Mouse (Mus musculus) gastrocnemius, postnatal 10 days (tissue): ENCODE measurements around the gene Gata5. TPM values are rescaled to one million over a fixed set of nuclear protein-coding genes. Genes with fewer than 3 reads are reported as not detected.
A peak's percentile ranks its signal among the peaks of the same experiment; 100 is the strongest.

ENCODE experiments used
- DNase-seq: peaks from one replicate; pipeline ENCODE4 v3.0.0; 2021; ENCODE audit warnings: mixed read lengths
- long read RNA-seq, 2 experiments: library from polyadenylated mRNA; stranded (forward); transcript quantifications; one replicate each; pipeline ENCODE4 v2.0.0; 2021
- total RNA-seq, 2 experiments: library from RNA; stranded (reverse); gene quantifications; 2 replicates each; pipeline ENCODE4 v1.2.3; 2021

Gata5 gene
- not detected for total RNA-seq
- long read RNA-seq, experiment 1: 0 reads
- long read RNA-seq, experiment 2: 0 reads

DNA sequence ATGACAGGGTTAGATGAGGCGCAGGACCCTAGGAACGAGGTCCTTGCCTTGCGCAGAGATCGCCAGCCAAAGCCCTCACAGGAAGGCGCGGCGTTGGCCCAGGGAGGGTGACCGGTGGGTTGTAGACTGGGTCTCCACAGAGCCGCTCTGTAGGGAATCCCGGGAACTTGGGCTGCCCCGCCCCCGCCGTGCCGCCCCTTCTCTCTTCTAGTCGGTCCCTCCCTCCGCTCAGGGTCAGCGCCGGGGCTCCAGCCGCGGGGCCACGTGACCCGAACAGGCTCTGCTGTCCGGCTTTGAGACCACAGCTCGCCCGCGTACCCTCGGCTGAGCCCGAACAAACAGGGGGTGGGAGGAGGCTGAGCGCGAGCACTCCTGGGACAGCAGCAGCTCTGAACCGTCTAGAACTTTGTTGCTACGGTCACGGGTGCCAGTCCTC is at the start of gene Gata5:
Gene Gata5 (minus strand): TSS at position 149 of the 436 bp plus-strand sequence.
- DNase-seq: no peak

- no peak for DNase-seq
Observed at GRCm38 (mm10) chr2:180376730-180377129, 42.2 kb upstream of the Gata5 start.

DNA sequence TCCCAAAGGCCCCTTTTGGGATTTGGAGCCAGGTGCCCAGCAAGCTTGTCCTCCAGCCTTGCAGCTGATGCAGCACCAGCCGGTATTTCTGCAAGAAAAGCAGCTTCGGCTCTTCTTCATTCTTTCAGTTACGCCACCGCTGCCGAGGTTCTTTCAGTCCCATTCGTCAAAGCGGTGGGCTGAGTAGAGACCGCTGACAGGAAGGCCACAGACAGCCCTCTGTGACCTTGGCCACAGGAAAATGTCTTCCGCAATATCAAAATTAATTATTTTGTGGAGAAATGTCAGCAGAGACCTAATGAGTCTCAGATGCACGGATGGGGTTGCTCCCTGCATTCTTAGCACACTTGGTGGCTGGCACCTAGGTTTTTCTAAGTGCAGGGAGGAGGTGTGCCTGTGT is 38.8 kb upstream of the Gata5 start:
- no peak for DNase-seq

DNA sequence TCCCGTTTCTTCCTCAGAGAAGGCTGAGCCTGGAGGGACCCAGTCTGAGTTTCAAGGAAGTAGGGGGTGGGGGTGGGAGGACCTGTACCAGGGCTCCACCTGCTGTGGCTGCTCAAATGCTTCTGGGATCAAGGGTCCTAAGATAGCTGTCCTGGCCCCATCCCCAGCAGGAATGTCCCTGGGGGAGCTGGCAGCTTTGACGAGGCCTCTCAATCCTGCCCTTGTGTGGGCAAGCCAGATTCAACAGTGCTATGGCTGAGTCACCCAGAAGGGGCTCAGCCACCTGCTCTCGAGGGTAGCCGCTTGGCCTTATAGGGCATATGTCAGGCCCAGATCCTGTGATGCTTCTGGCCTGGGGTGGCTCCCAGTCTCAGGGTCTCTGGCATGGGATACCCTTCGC is 33.9 kb upstream of the Gata5 start:
- no peak for DNase-seq

DNA sequence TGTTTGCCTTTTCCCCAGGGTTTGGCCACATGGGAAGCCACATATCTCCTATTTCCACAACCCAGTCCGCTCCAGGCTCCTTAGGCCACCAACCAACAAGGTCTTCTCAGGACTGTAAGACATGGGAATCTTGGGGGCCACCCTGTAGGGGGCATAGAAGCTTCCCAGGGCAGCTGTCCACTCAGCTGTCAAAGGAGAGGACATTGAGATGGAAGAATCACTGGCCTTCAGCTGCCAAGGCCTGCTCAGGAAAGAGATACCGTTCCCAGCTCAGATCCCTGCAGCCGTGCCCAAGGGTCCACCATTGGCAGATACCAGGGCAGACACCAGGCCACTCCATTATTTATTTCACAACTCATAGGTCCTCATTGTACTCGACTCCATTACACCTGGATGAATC is 32.9 kb upstream of the Gata5 start:
- DNase-seq: no peak

DNA sequence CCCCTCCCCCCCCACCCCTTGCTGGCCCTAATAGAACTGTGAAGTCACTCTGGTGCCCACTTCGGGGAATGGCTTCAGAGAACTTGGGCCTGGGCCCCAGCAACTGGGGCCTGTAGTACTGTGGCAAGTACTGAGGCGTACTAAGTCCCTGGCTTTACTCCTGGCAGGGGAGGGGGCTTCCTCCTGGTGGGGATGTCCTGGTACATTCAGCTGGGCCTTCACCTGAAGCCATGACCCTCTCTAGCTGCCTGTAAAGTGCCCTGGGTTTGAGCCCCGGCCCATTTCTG is 28.9 kb upstream of the Gata5 start:
- no peak for DNase-seq

GRCm38 (mm10) chr2:180362585-180363433 is 28.3 kb upstream of the Gata5 start:
- DNase-seq: peak; percentile 39

- no peak for DNase-seq
Observed at GRCm38 (mm10) chr2:180359062-180359461, 24.6 kb upstream of the Gata5 start.

- peak; percentile 52 for DNase-seq
Observed at GRCm38 (mm10) chr2:180353338-180353737, 18.8 kb upstream of the Gata5 start.

- no peak for DNase-seq
Observed at GRCm38 (mm10) chr2:180350700-180351099, 16.2 kb upstream of the Gata5 start.

DNA sequence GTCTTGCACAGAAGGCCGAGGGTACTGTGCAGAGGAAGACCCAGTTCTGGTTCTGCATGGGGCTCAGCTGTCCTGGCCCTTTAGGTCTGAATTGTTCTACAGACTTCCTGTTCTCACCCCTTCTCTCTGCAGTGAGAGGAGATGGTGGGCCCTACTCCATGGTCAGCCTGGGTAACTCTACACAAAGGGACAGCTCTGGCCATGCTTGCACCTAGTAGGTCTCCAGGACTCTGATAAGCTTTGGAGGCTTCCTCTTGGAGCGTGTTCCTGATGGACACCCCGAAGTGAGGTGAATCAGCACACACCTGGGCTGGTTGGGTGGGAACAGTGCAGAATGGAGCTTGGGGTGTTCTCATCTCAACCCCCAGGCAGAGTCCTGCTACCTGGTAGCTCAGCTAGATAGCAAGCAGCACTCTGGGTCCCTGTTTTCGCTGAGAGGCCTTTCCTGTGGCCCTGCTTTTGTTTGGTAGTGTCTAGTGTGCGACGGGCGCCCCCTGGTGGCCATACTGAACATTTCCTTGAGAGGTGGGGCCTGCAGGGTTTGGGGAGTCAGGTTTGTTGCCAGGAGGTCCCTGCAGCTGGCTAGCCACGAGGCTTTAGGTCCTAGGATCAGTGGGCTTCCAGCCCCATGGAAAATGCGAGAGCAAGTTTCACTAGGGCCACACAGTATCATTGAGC is 12.5 kb upstream of the Gata5 start:
- peak; percentile 78 for DNase-seq

DNA sequence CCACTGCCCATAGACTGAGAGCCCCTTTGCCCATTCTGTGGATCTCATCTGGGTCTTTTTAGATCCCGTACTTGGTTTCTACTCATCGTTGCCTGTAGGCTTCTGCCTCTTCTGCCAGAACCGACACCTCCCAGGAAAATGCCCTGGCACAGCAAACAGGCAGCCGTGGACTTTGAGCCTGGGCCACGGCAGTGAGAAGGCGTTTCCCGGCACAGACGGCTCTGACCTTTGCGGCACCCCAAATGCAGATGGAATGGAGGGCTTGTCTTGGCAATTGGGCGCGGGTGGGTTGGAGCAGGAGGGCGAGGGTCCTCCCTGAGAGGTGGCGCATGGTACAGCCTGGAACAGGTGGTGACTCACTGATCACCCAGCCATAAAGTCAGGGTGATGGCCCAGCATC is 8.6 kb upstream of the Gata5 start:
- DNase-seq: no peak

- DNase-seq: no peak
Observed at GRCm38 (mm10) chr2:180342189-180342588, 7.7 kb upstream of the Gata5 start.

DNA sequence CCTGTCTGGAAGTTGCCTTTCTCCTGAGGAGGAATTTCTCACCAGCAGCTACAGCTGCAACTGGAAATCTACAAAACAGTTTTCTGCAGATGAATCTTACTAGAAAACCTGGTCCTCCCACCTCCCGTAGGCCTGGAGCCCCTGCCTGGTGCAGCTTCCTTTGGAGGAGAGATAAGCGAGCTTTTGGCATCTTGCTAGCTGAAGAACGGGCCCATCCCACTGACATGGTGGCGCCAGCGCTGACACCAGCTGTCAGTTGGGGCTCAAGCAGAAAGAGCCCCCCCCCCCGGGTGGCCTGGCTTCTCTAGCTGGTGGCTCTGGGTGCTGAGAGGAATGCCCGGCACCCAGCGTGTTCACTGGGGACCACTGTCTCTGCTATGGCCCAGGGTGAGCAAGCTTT is 6.7 kb upstream of the Gata5 start:
- DNase-seq: no peak

GRCm38 (mm10) chr2:180339886-180340285 is 5.4 kb upstream of the Gata5 start:
- DNase-seq: no peak

DNA sequence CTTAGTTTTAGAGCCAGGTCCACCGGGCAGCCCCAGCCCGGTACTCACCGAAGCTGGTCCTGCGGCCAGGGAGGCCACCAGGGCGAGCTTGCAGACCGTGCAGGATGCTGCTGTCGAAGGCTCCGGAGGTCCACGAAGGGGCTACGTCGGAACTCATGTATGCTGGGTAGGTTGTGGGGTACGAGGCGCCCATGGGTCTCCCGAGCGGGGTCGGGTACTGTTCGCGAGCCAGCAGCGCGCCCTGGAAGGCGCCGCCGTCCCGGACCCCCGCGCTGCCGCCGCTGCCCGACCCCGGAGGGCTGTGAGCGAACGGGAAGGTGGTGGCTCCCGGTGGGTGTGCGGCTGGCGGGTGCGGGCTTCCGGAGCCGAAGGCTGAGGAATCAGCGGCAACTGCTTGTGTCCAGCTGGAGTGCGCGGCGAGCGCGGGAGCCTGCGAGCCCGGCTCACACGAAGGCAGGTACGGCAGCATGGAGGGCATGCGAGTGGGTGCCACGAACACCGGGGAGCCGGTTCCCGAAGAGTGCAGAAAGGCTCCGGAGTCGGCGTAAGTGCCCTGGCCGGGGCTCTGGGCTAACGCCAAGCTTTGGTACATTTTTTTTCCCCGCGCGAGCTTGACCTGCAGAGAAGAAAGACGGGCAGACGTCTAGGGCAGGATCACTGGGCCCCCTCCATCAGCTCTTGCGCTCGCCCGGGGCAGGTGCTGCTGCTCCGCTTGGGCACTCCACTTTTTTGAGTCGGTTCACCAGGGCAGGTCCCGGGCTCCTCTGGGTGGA is 535 bp downstream of the Gata5 start:
- no peak for DNase-seq

DNA sequence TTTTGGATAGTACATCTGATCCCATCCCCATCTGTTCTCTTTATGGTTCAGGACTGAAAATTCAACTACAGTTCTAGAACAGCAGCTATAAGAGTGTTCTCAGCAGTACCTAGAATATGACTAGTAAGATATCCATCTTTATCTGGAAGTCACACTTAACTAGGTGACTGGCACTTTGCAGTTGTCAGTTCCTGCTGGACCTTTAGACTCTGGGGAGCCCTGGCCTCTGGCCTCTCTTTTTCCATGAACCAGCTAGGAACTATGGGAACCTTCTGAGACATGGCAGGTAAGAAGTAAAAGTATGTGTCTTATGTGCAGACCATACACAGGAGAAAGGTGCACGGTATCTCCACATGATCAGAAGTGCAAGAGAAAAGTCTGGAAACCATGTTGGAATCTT is 5.0 kb downstream of the Gata5 start:
- DNase-seq: no peak

- no peak for DNase-seq
Observed at GRCm38 (mm10) chr2:180322674-180323355, 11.7 kb downstream of the Gata5 start.

GRCm38 (mm10) chr2:180320216-180320615 is 14.3 kb downstream of the Gata5 start:
- DNase-seq: no peak

GRCm38 (mm10) chr2:180317591-180317990 is 16.9 kb downstream of the Gata5 start:
- DNase-seq: no peak

DNA sequence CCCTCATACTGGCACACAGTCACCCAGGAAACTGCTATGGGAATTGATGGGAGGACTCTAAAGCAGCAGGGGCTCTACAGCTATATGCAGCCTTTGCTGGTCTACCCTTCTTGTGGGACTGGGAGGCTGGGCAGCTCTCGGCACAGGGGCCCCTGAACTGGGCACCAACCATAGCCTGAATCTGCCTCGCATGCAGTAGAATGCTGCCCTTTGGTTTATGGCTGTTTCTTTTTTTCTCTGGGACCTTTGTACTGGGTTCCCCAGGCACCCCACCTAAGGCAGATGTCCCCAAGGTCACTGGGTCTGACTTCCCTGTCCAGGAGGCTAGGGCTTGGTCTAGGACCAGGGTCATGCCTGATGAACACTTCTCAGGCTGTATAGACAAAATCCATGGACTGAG is 20.2 kb downstream of the Gata5 start:
- no peak for DNase-seq

- DNase-seq: no peak
Observed at GRCm38 (mm10) chr2:180311147-180311546, 23.4 kb downstream of the Gata5 start.
